Mouse (Mus musculus): ENCODE data around the gene Malrd1. TPM values are rescaled to one million over a fixed set of nuclear protein-coding genes. Genes with fewer than 3 reads are reported as not detected.

The Malrd1 gene
- not detected in 2 replicates for total RNA-seq (2012; rRNA removed)
- not detected for polyA plus RNA-seq (2012; ENCODE audit: insufficient read depth in 1 of 2, insufficient read length in 2 of 2, low read depth in 1 of 2, low replicate concordance in 2 of 2, missing spikeins in 1 of 2)

DNA sequence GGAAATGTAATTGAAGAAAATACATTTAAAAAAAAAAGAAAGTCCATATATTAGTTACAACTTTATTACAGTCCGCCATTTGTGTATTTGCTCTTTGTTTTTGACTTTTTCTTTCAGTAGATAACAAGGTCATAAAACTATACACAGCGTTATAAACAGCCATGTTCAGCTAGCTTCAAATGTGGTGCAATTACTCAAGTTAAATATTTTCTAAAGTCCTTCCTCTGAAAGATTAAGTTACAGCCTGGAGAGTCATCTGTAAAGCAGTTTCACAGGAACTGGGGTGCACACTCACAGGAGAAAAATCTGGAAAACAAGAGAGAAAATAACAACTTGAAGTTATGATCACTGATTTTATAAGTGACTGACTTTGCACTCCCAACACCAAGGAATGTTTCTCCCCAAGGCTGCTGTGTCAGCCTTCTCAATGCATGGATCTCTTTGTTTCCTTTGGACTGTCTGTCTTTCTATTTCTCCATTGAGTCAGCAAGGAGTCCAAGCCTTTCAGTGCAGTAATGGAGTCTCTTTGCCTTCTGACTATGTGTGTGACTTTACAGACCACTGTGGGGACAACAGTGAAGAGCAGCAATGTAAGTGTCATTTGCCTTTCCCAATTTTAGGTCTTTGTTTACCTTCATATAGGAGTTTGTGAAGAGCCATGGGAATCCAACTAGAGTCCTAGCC, at the start of gene Malrd1:
Gene Malrd1, plus strand, starts transcription at position 239 of the 684 bp plus-strand sequence.
- Histone ChIP-seq H3K9me3 (replicated peaks; ENCODE audit: insufficient read depth, low read length) (no peaks in the 10 kb centered on the region), H3K36me3 (ENCODE audit: control insufficient read depth in 1 of 2, insufficient read depth in 2 of 2, low read length in 2 of 2) (no peaks in the 10 kb centered on the region), H3K79me2 (ENCODE audit: control insufficient read depth, insufficient read depth, low read length, poor library complexity) (no peaks in the 10 kb centered on the region), H3K4me1 (ENCODE audit: control insufficient read depth in 1 of 2, insufficient read depth in 2 of 2, low read length in 2 of 2) (no peaks in the 10 kb centered on the region), H3K27ac (ENCODE audit: control insufficient read depth, low read depth, low read length) (no peak within 1 kb of the TSS), H3K9ac (ENCODE audit: control insufficient read depth, low read depth, low read length, poor library complexity, severe bottlenecking) (no peak within 1 kb of the TSS), H3K4me3 (ENCODE audit: control insufficient read depth in 1 of 2, insufficient read depth in 1 of 2, low read depth in 2 of 2, low read length in 2 of 2) (no peak within 1 kb of the TSS), H3K27me3 (ENCODE audit: control insufficient read depth in 1 of 2, insufficient read depth in 2 of 2, low read length in 2 of 2) (no peaks in the 10 kb centered on the region; a peak in 1 of 4 replicates)
- DNase-seq (ENCODE audit: low read depth, low spot score), result no peak
- TF ChIP-seq NELFE (IDR thresholded peaks at IDR 0.05; ENCODE audit: low read depth, low read length) (no peak), MAX (IDR thresholded peaks at IDR 0.05; ENCODE audit: low read length) (no peak), ZNF384 (IDR thresholded peaks at IDR 0.05; ENCODE audit: low read depth, low read length) (no peak), TCF12 (IDR thresholded peaks at IDR 0.05; ENCODE audit: low read depth, low read length) (no peak), TAL1 (IDR thresholded peaks at IDR 0.05; ENCODE audit: low read length) (no peak), UBTF (IDR thresholded peaks at IDR 0.05; ENCODE audit: borderline replicate concordance, insufficient read depth, low read depth, low read length) (no peak), NRF1 (IDR thresholded peaks at IDR 0.05; ENCODE audit: insufficient read depth, low read depth, low read length, poor library complexity, severe bottlenecking) (no peak), BHLHE40 (IDR thresholded peaks at IDR 0.05; ENCODE audit: borderline replicate concordance, low read depth, low read length) (no peak), CTCF (IDR thresholded peaks at IDR 0.05 in 2 of 3, conservative IDR thresholded peaks at IDR 0.05 in 1 of 3; ENCODE audit: control insufficient read depth in 1 of 3, insufficient read depth in 1 of 3, low read depth in 2 of 3, low read length in 3 of 3, poor library complexity in 1 of 3, severe bottlenecking in 1 of 3) (no peak), MEF2A (IDR thresholded peaks at IDR 0.05; ENCODE audit: extremely low read depth, insufficient replicate concordance, low read depth, low read length, poor library complexity, severe bottlenecking) (no peak), RAD21 (IDR thresholded peaks at IDR 0.05; ENCODE audit: low read depth, low read length) (no peak), GATA1 (IDR thresholded peaks at IDR 0.05; ENCODE audit: low read depth, low read length) (no peak)

DNA sequence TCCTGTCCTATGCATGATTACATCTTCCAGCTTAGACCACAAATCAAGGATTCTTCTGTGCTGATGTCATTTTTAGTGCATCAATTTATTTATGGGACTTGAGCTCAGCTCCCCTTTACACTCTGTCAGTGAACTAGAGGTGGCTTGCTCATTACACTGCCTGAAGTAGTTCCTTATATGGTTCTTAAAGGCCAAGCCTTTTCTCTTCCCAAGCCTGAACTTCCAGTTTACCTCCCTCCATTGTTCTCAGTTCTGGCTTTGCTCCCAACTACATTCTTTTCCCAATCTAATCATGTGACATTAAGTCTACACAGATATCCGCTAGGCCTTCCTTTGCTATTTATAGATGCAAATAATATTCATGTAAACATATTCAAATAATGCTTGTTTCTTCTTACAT, 12.4 kb downstream of the Malrd1 start:
- no peaks in the 10 kb centered on the region for H3K79me2 ChIP-seq (ENCODE audit: control insufficient read depth, insufficient read depth, low read length, poor library complexity)
- no peaks in the 10 kb centered on the region for H3K4me1 ChIP-seq (ENCODE audit: control insufficient read depth in 1 of 2, insufficient read depth in 2 of 2, low read length in 2 of 2)
- TF ChIP-seq CHD1 (IDR thresholded peaks at IDR 0.05; ENCODE audit: low read depth, low read length), result no peak
- TF ChIP-seq JUND (IDR thresholded peaks at IDR 0.05; ENCODE audit: low read depth, low read length), result no peak
- no peak for TF ChIP-seq MEF2A (IDR thresholded peaks at IDR 0.05; ENCODE audit: extremely low read depth, insufficient replicate concordance, low read depth, low read length, poor library complexity, severe bottlenecking)
- no peak for TF ChIP-seq SIN3A (IDR thresholded peaks at IDR 0.05; ENCODE audit: low read length)
- no peak for TF ChIP-seq EP300 (IDR thresholded peaks at IDR 0.05; ENCODE audit: low read depth in 1 of 2, low read length in 2 of 2)
- TF ChIP-seq MAX (IDR thresholded peaks at IDR 0.05; ENCODE audit: low read length), result no peak
- no peak for TF ChIP-seq USF2 (IDR thresholded peaks at IDR 0.05; ENCODE audit: borderline replicate concordance in 1 of 2, insufficient read depth in 1 of 2, low read depth in 1 of 2, low read length in 2 of 2)
- no peak for TF ChIP-seq POLR2AphosphoS2 (IDR thresholded peaks at IDR 0.05; ENCODE audit: low read length)
- TF ChIP-seq USF1 (IDR thresholded peaks at IDR 0.05; ENCODE audit: low read depth, low read length), result no peak
- TF ChIP-seq ZKSCAN1 (IDR thresholded peaks at IDR 0.05; ENCODE audit: low read depth, low read length), result no peak
- TF ChIP-seq SMC3 (IDR thresholded peaks at IDR 0.05; ENCODE audit: low read depth, low read length), result no peak
- no peak for TF ChIP-seq NELFE (IDR thresholded peaks at IDR 0.05; ENCODE audit: low read depth, low read length)
- no peak for TF ChIP-seq KAT2A (conservative IDR thresholded peaks at IDR 0.05; ENCODE audit: low read depth, low read length)
- no peak for TF ChIP-seq POLR2AphosphoS5 (IDR thresholded peaks at IDR 0.05; ENCODE audit: borderline replicate concordance, low read depth, low read length)
- TF ChIP-seq MAFK (IDR thresholded peaks at IDR 0.05; ENCODE audit: borderline replicate concordance, low read depth, low read length), result no peak
- no peak for TF ChIP-seq RCOR1 (IDR thresholded peaks at IDR 0.05; ENCODE audit: low read depth, low read length)
- TF ChIP-seq ZC3H11A (IDR thresholded peaks at IDR 0.05; ENCODE audit: low read depth, low read length), result no peak
- TF ChIP-seq ZMIZ1 (IDR thresholded peaks at IDR 0.05; ENCODE audit: low read depth, low read length), result no peak
- no peak for TF ChIP-seq UBTF (IDR thresholded peaks at IDR 0.05; ENCODE audit: borderline replicate concordance, insufficient read depth, low read depth, low read length)

More for the DNA sequence above, 12.4 kb downstream of the Malrd1 start:
- no peaks in the 10 kb centered on the region for H3K9me3 ChIP-seq (replicated peaks; ENCODE audit: insufficient read depth, low read length)
- H3K9ac ChIP-seq (ENCODE audit: control insufficient read depth, low read depth, low read length, poor library complexity, severe bottlenecking), result no peak overlapping the region
- no peaks in the 10 kb centered on the region for H3K36me3 ChIP-seq (ENCODE audit: control insufficient read depth in 1 of 2, insufficient read depth in 2 of 2, low read length in 2 of 2)
- no peaks in the 10 kb centered on the region; a peak in 1 of 4 replicates for H3K27me3 ChIP-seq (ENCODE audit: control insufficient read depth in 1 of 2, insufficient read depth in 2 of 2, low read length in 2 of 2)
- DNase-seq (ENCODE audit: low read depth, low spot score), result no peak
- H3K27ac ChIP-seq (ENCODE audit: control insufficient read depth, low read depth, low read length), result no peak overlapping the region
- H3K4me3 ChIP-seq (ENCODE audit: control insufficient read depth in 1 of 2, insufficient read depth in 1 of 2, low read depth in 2 of 2, low read length in 2 of 2), result no peak overlapping the region
